Mouse (Mus musculus) liver, postnatal 0 days (tissue): Measurements from ENCODE around the gene Nptn. TPM values are rescaled to one million over a fixed set of nuclear protein-coding genes. Genes with fewer than 3 reads are reported as not detected.

ENCODE experiments used
- ATAC-seq: fragments of 200-750 bp; cut with Nextera tagmentation; 2 replicates; pipeline ENCODE4 v1.8.0; 2017; ENCODE audit warnings: mild to moderate bottlenecking, moderate library complexity
- DNase-seq: peaks from one replicate; pipeline ENCODE4 v3.0.0-alpha.2; 2016
- H3K27ac ChIP-seq: fragments of 300-500 bp; sonication (generic); 2 replicates; pipeline ENCODE4 v1.5.1; 2014; ENCODE audit warnings: antibody characterized with exemption, moderate library complexity, mild to moderate bottlenecking, low read depth
- H3K27me3 ChIP-seq: fragments of 300-500 bp; sonication (generic); 2 replicates; pipeline ENCODE4 v1.6.1; 2014; ENCODE audit warnings: low read length, control low read depth, mixed read lengths; ENCODE audit not compliant: insufficient read depth
- H3K36me3 ChIP-seq: fragments of 300-500 bp; sonication (generic); replicated peaks from 2 replicates; pipeline ENCODE4 v1.6.1; 2014; ENCODE audit warnings: mild to moderate bottlenecking, control low read depth, low read length, moderate library complexity, mixed read lengths; ENCODE audit not compliant: insufficient read depth
- H3K4me1 ChIP-seq: fragments of 300-500 bp; sonication (generic); 2 replicates; pipeline ENCODE4 v1.6.1; 2014; ENCODE audit warnings: antibody characterized with exemption, mild to moderate bottlenecking, control low read depth; ENCODE audit not compliant: insufficient read depth
- H3K4me2 ChIP-seq: fragments of 300-500 bp; sonication (generic); 2 replicates; pipeline ENCODE4 v1.6.1; 2014; ENCODE audit warnings: low read depth, mild to moderate bottlenecking, low read length, moderate library complexity, mixed read lengths
- H3K4me3 ChIP-seq: fragments of 300-500 bp; sonication (generic); 2 replicates; pipeline ENCODE4 v1.5.1; 2014; ENCODE audit warnings: low read depth, low read length
- H3K9ac ChIP-seq: fragments of 300-500 bp; sonication (generic); replicated peaks from 2 replicates; pipeline ENCODE4 v1.6.1; 2014; ENCODE audit warnings: mild to moderate bottlenecking, moderate library complexity
- H3K9me3 ChIP-seq: fragments of 300-500 bp; sonication (generic); 2 replicates; pipeline ENCODE4 v1.6.1; 2016; ENCODE audit warnings: mild to moderate bottlenecking, control low read depth, low read length, mixed read lengths
- CTCF ChIP-seq: sonication (generic); IDR thresholded peaks from 2 replicates; pipeline ENCODE4 v1.5.1; 2016; ENCODE audit warnings: antibody characterized with exemption, low read depth
- EP300 ChIP-seq: IDR thresholded peaks from 2 replicates; pipeline ENCODE4 v1.6.1; 2016; ENCODE audit warnings: antibody characterized with exemption, low read depth, mild to moderate bottlenecking
- WGBS: fragments of 180-500 bp; shearing (Covaris S2); extraction: QIAGEN DNeasy Blood & Tissue Kit; methylation state at CpG from one replicate; pipeline ENCODE4 v1.1.7; 2014; ENCODE audit not compliant: insufficient replicate concordance; 5-methylcytosine and 5-hydroxymethylcytosine counted together
- polyA plus RNA-seq: library from polyadenylated mRNA; unstranded; fragments of >200 nt; fragmentation: Nextera tagmentation; extraction: Ambion mirVana; gene quantifications from 2 replicates; pipeline ENCODE4 v1.2.1, GENCODE M21; 2015

The Nptn gene
- polyA plus RNA-seq, 1 experiment from 2014 or later: 66.3 TPM

GRCm38 (mm10) chr9:58688076-58688475 is 106.0 kb downstream of the Nptn start:
- 82% methylated on average over 4 of the region's 4 CpGs for WGBS
- Histone ChIP-seq H3K9me3 (no peaks in the 10 kb centered on the region), H3K27ac (no peak overlapping the region), H3K36me3 (no peaks in the 10 kb centered on the region), H3K4me2 (no peak overlapping the region), H3K27me3 (no peaks in the 10 kb centered on the region), H3K9ac (no peak overlapping the region), H3K4me3 (no peak overlapping the region), H3K4me1 (no peaks in the 10 kb centered on the region; the same call in 1 of the 2 replicates)
- ATAC-seq: no peak
- DNase-seq: no peak
- TF ChIP-seq CTCF (no peak), EP300 (no peak)

GRCm38 (mm10) chr9:58690701-58691100 is 108.7 kb downstream of the Nptn start:
- H3K36me3 ChIP-seq: no peaks in the 10 kb centered on the region
- H3K9me3 ChIP-seq: no peaks in the 10 kb centered on the region
- H3K4me2 ChIP-seq: no peak overlapping the region
- DNase-seq (no peak), ATAC-seq (no peak)
- no peak overlapping the region for H3K27ac ChIP-seq
- TF ChIP-seq EP300 (no peak), CTCF (no peak)
- WGBS: 73% methylated on average over 4 of the region's 4 CpGs
- H3K4me1 ChIP-seq: no peaks in the 10 kb centered on the region; the same call in 1 of the 2 replicates
- no peak overlapping the region for H3K9ac ChIP-seq
- H3K4me3 ChIP-seq: no peak overlapping the region
- no peaks in the 10 kb centered on the region for H3K27me3 ChIP-seq

- Histone ChIP-seq H3K4me1 (no peaks in the 10 kb centered on the region; the same call in 1 of the 2 replicates), H3K4me2 (no peak overlapping the region), H3K9me3 (no peaks in the 10 kb centered on the region), H3K4me3 (no peak overlapping the region), H3K36me3 (no peaks in the 10 kb centered on the region), H3K27me3 (no peaks in the 10 kb centered on the region), H3K9ac (no peak overlapping the region), H3K27ac (no peak overlapping the region)
- WGBS: 77% methylated on average over 7 of the region's 7 CpGs
- DNase-seq: no peak
- TF ChIP-seq CTCF: no peak
- no peak for TF ChIP-seq EP300
- ATAC-seq: no peak
Measured at GRCm38 (mm10) chr9:58691471-58691870, 109.4 kb downstream of the Nptn start.

GRCm38 (mm10) chr9:58698486-58698885 is 116.4 kb downstream of the Nptn start:
- no peak for TF ChIP-seq EP300
- no peak for TF ChIP-seq CTCF
- Histone ChIP-seq H3K4me3 (no peak overlapping the region), H3K9ac (no peak overlapping the region), H3K27me3 (no peaks in the 10 kb centered on the region), H3K27ac (no peak overlapping the region), H3K9me3 (no peaks in the 10 kb centered on the region), H3K4me2 (no peak overlapping the region), H3K4me1 (no peaks in the 10 kb centered on the region), H3K36me3 (no peaks in the 10 kb centered on the region)
- DNase-seq (no peak), ATAC-seq (no peak)
- WGBS: 87% methylated on average over 2 of the region's 2 CpGs

GRCm38 (mm10) chr9:58701751-58702150 is 119.7 kb downstream of the Nptn start:
- H3K9me3 ChIP-seq: no peaks in the 10 kb centered on the region
- H3K9ac ChIP-seq: no peak overlapping the region
- H3K27me3 ChIP-seq: no peaks in the 10 kb centered on the region
- H3K4me2 ChIP-seq: no peak overlapping the region
- H3K36me3 ChIP-seq: no peaks in the 10 kb centered on the region
- 77% methylated on average over 2 of the region's 2 CpGs for WGBS
- no peak overlapping the region for H3K4me3 ChIP-seq
- no peak overlapping the region for H3K27ac ChIP-seq
- TF ChIP-seq EP300 (no peak), CTCF (no peak)
- no peak for ATAC-seq
- H3K4me1 ChIP-seq: no peaks in the 10 kb centered on the region
- DNase-seq: no peak

- no peak for ATAC-seq
- TF ChIP-seq CTCF (no peak), EP300 (no peak)
- H3K9ac ChIP-seq: no peak overlapping the region
- no peak for DNase-seq
- H3K4me3 ChIP-seq: no peak overlapping the region
- no peaks in the 10 kb centered on the region for H3K4me1 ChIP-seq
- H3K36me3 ChIP-seq: no peaks in the 10 kb centered on the region
- H3K9me3 ChIP-seq: no peaks in the 10 kb centered on the region
- no peak overlapping the region for H3K4me2 ChIP-seq
- no peaks in the 10 kb centered on the region for H3K27me3 ChIP-seq
- H3K27ac ChIP-seq: no peak overlapping the region
- 85% methylated on average over 7 of the region's 7 CpGs for WGBS
Measured at GRCm38 (mm10) chr9:58703766-58704165, 121.7 kb downstream of the Nptn start.

- WGBS: 77% methylated on average over 7 of the region's 7 CpGs
- ATAC-seq (no peak), DNase-seq (no peak)
- no peak overlapping the region for H3K4me3 ChIP-seq
- H3K9me3 ChIP-seq: no peaks in the 10 kb centered on the region
- no peak overlapping the region for H3K9ac ChIP-seq
- H3K4me1 ChIP-seq: no peaks in the 10 kb centered on the region
- H3K27ac ChIP-seq: no peak overlapping the region
- H3K27me3 ChIP-seq: no peaks in the 10 kb centered on the region
- no peaks in the 10 kb centered on the region for H3K36me3 ChIP-seq
- no peak for TF ChIP-seq EP300
- no peak for TF ChIP-seq CTCF
- no peak overlapping the region for H3K4me2 ChIP-seq
Measured at GRCm38 (mm10) chr9:58706024-58706423, 124.0 kb downstream of the Nptn start.

Other genes with a start within 250 kb of the Nptn start
- not detected in 2 replicates for gene Tbc1d21, start 211.8 kb upstream of the Nptn start, polyA plus RNA-seq
- gene Insyn1, start 93.6 kb upstream of the Nptn start, polyA plus RNA-seq: not detected in 2 replicates
- 1.4 and 1.5 TPM in 2 replicates for gene Cd276, start 26.8 kb upstream of the Nptn start, polyA plus RNA-seq
- 34.3 and 35.1 TPM in 2 replicates for gene Rec114, start 161.7 kb downstream of the Nptn start, polyA plus RNA-seq
- gene Hcn4, start 241.2 kb downstream of the Nptn start, polyA plus RNA-seq: not detected in 2 replicates